Mouse (Mus musculus) liver, embryonic 11.5 days (tissue): Measurements from ENCODE around the gene Foxp4. TPM values are rescaled to one million over a fixed set of nuclear protein-coding genes. Genes with fewer than 3 reads are reported as not detected.

Experiments
- ATAC-seq: fragments of 200-750 bp; cut with Nextera tagmentation; replicated peaks from 2 replicates; pipeline ENCODE4 v1.8.0; 2017; ENCODE audit warnings: moderate number of reproducible peaks, mild to moderate bottlenecking, moderate TSS enrichment, moderate library complexity; ENCODE audit not compliant: low FRiP score
- DNase-seq: peaks from one replicate; pipeline ENCODE4 v3.0.0-alpha.2; 2017; ENCODE audit warnings: low spot score
- H3K27ac ChIP-seq: fragments of 300-500 bp; sonication (generic); 2 replicates; pipeline ENCODE4 v1.5.1; 2014; ENCODE audit warnings: mild to moderate bottlenecking, low read depth, low read length, control low read depth
- H3K27me3 ChIP-seq: fragments of 300-500 bp; sonication (generic); replicated peaks from 2 replicates; pipeline ENCODE4 v1.6.1; 2014; ENCODE audit warnings: low read length, mixed read lengths; ENCODE audit not compliant: control insufficient read depth, insufficient read depth
- H3K36me3 ChIP-seq: fragments of 300-500 bp; sonication (generic); 2 replicates; pipeline ENCODE4 v1.6.1; 2014; ENCODE audit warnings: mild to moderate bottlenecking, low read length, moderate library complexity, mixed read lengths; ENCODE audit not compliant: control insufficient read depth, insufficient read depth
- H3K4me1 ChIP-seq: fragments of 300-500 bp; sonication (generic); replicated peaks from 2 replicates; pipeline ENCODE4 v1.6.1; 2014; ENCODE audit warnings: low read length, mixed read lengths; ENCODE audit not compliant: control insufficient read depth, insufficient read depth
- H3K4me2 ChIP-seq: fragments of 300-500 bp; sonication (generic); 2 replicates; pipeline ENCODE4 v1.6.1; 2014; ENCODE audit warnings: mild to moderate bottlenecking, control low read depth, moderate library complexity
- H3K4me3 ChIP-seq: fragments of 300-500 bp; sonication (generic); 2 replicates; pipeline ENCODE4 v1.5.1; 2014; ENCODE audit warnings: low read depth, low read length, control low read depth
- H3K9ac ChIP-seq: fragments of 300-500 bp; sonication (generic); 2 replicates; pipeline ENCODE4 v1.6.1; 2014; ENCODE audit warnings: low read depth, low read length, control low read depth
- H3K9me3 ChIP-seq: fragments of 300-500 bp; sonication (generic); 2 replicates; pipeline ENCODE4 v1.6.1; 2016; ENCODE audit warnings: low read length, inconsistent platforms, mixed read lengths; ENCODE audit not compliant: control insufficient read depth
- WGBS: fragments of 180-500 bp; shearing (Covaris S2); extraction: QIAGEN DNeasy Blood & Tissue Kit; methylation state at CpG from one replicate; pipeline ENCODE4 v1.1.7; 2014; 5-methylcytosine and 5-hydroxymethylcytosine counted together
- polyA plus RNA-seq: library from polyadenylated mRNA; unstranded; fragments of >200 nt; fragmentation: Nextera tagmentation; extraction: Ambion mirVana; gene quantifications from 2 replicates; pipeline ENCODE4 v1.2.1, GENCODE M21; 2014

Gene Foxp4
- polyA plus RNA-seq, 1 experiment from 2014 or later = 21.6 TPM

DNA sequence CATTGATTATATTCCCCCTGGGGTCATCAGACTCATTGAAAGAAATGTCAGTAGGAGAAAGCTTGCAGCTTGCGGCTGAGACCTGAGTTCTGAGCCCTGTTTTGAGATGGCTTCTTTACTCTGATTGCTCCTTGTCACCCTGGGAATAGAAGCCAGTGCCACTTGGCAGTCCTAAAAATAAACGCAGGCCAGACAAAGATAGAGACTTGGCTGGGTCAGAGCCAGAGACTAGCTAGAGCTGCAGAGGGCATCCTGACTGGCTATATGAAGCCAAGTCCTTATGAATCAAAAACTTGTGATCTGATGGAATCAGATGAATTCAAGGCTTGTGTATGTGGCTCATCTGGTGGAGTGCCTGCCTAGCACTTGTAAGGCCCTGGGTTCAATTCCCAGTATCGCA, 74.4 kb downstream of the Foxp4 start:
- H3K36me3 ChIP-seq = no peaks in the 10 kb centered on the region
- H3K27ac ChIP-seq = no peak overlapping the region
- H3K4me3 ChIP-seq = no peak overlapping the region
- no peak overlapping the region for H3K9ac ChIP-seq
- no peaks in the 10 kb centered on the region for H3K9me3 ChIP-seq
- no peak overlapping the region for H3K4me2 ChIP-seq
- ATAC-seq (no peak), DNase-seq (no peak)
- no peaks in the 10 kb centered on the region for H3K27me3 ChIP-seq
- WGBS = 78% methylated on average over 3 of the region's 3 CpGs
- H3K4me1 ChIP-seq = no peaks in the 10 kb centered on the region

DNA sequence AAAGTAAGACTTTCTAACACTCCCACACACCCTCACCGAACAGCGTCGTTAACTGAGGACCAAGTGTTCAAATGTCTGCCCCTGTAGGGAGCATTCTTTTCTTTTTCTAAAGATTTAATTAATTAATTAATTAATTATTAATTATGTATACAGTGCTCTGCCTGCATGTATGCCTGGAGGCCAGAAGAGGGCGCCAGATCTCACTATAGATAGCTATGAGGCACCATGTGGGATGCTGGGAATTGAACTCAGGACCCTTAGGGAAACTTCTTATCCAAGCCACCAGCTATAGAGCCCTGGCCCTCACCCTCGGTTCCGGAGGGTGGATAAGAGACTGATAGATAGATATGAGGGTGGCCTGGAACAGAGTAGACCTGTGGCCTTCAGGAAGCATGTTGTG, 76.5 kb downstream of the Foxp4 start:
- Histone ChIP-seq H3K36me3 (no peaks in the 10 kb centered on the region), H3K27ac (no peak overlapping the region), H3K27me3 (no peaks in the 10 kb centered on the region), H3K4me3 (no peak overlapping the region), H3K9me3 (0 out of 2 replicates have a peak, but pooled peaks cover 3% of the 10 kb centered on the region), H3K4me2 (no peak overlapping the region), H3K9ac (no peak overlapping the region), H3K4me1 (no peaks in the 10 kb centered on the region)
- no peak for DNase-seq
- ATAC-seq = no peak
- 74% methylated on average over 6 of the region's 6 CpGs for WGBS

GRCm38 (mm10) chr17:47845609-47846008, 78.8 kb downstream of the Foxp4 start:
- Histone ChIP-seq H3K9me3 (0 out of 2 replicates have a peak, but pooled peaks cover 3% of the 10 kb centered on the region), H3K4me1 (peaks cover 4% of the 10 kb centered on the region; the same call in 1 of the 2 replicates), H3K27me3 (no peaks in the 10 kb centered on the region), H3K27ac (no peak overlapping the region), H3K4me2 (no peak overlapping the region), H3K4me3 (no peak overlapping the region), H3K36me3 (no peaks in the 10 kb centered on the region), H3K9ac (no peak overlapping the region)
- DNase-seq (no peak), ATAC-seq (no peak)
- 81% methylated on average over 11 of the region's 11 CpGs for WGBS

- H3K9ac ChIP-seq = no peak overlapping the region
- no peak for ATAC-seq
- no peak overlapping the region for H3K4me3 ChIP-seq
- no peaks in the 10 kb centered on the region for H3K36me3 ChIP-seq
- 84% methylated on average over 3 of the region's 3 CpGs for WGBS
- H3K27me3 ChIP-seq = no peaks in the 10 kb centered on the region
- no peak overlapping the region for H3K27ac ChIP-seq
- no peak overlapping the region for H3K4me2 ChIP-seq
- H3K9me3 ChIP-seq = 0 out of 2 replicates have a peak, but pooled peaks cover 3% of the 10 kb centered on the region
- no peak for DNase-seq
- H3K4me1 ChIP-seq = peaks cover 4% of the 10 kb centered on the region; the same call in 1 of the 2 replicates
These were observed 81.0 kb downstream of the Foxp4 start for GRCm38 (mm10) chr17:47843465-47843864.

DNA sequence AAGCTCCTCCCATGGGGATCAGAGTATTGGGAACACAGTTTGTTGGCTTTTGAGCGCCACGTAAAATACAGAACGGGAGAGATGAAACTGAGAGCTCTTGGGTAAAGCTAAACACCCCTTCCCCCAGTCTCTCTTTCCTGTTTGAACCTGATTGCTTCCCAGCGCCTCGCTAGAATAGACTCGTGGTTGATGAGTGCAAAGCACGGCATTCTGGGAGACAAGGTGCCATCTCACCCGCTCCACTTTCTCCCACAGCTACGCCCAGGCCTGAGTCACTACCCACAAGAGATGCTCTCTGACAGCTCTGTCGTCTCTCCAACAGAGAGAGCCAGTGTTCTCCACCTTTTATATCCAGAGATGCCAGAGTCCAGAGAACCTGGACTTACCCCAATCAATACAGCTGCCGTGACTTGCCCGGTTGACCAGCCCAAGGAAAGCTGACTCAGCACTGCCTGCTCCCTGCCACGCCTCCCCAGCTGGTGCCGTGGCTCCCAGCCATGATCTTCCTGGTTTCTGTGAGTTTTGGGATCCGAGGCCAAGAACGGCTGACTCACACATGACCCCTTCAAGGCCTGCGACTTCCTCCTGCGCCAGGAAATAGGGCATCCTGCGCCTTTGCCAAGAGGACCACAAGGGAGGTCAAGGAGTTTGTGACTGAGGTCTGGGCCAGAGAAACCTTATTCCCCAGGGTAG, 82.4 kb downstream of the Foxp4 start:
- Histone ChIP-seq H3K36me3 (no peaks in the 10 kb centered on the region), H3K9me3 (0 out of 2 replicates have a peak, but pooled peaks cover 3% of the 10 kb centered on the region), H3K27me3 (no peaks in the 10 kb centered on the region), H3K4me3 (no peak overlapping the region), H3K27ac (no peak overlapping the region), H3K4me2 (no peak overlapping the region), H3K9ac (no peak overlapping the region), H3K4me1 (peaks cover 4% of the 10 kb centered on the region; the same call in 1 of the 2 replicates)
- DNase-seq (no peak), ATAC-seq (no peak)
- WGBS = 50% methylated on average over 19 of the region's 19 CpGs

DNA sequence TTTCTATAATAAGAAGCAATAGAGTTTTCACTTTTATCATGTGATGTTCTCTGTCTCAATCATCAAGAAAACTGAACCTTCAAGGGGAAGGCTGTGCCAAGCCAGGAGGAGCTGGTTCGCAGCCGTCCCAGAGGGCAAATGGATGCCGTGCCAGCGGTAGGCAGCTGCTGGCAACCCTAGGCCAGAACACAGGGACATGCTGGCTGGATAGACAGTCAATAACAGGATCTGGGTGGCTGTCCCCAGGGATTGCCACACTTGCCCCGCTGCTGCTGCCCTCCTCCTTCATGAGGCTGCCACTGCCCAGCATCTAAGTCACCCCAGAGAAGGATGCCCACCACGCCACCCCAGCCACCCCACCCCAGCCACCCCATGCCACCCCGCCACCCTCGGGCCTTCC, 82.9 kb downstream of the Foxp4 start:
- H3K36me3 ChIP-seq = no peaks in the 10 kb centered on the region
- H3K4me3 ChIP-seq = no peak overlapping the region
- no peak for DNase-seq
- no peak for ATAC-seq
- H3K27me3 ChIP-seq = peaks cover under 1% of the 10 kb centered on the region; the same call in 1 of the 2 replicates
- H3K27ac ChIP-seq = no peak overlapping the region
- 0 out of 2 replicates have a peak, but pooled peaks cover 3% of the 10 kb centered on the region for H3K9me3 ChIP-seq
- no peak overlapping the region for H3K4me2 ChIP-seq
- peaks cover 4% of the 10 kb centered on the region; the same call in 1 of the 2 replicates for H3K4me1 ChIP-seq
- WGBS = 86% methylated on average over 8 of the region's 8 CpGs
- H3K9ac ChIP-seq = no peak overlapping the region

- peaks cover 10% of the 10 kb centered on the region for H3K4me1 ChIP-seq
- peaks cover 31% of the 10 kb centered on the region for H3K27me3 ChIP-seq
- no peak for DNase-seq
- H3K27ac ChIP-seq = no peak overlapping the region
- H3K36me3 ChIP-seq = no peaks in the 10 kb centered on the region
- H3K9me3 ChIP-seq = no peaks in the 10 kb centered on the region
- H3K4me3 ChIP-seq = no peak overlapping the region
- ATAC-seq = no peak
- 33% methylated on average over 6 of the region's 6 CpGs for WGBS
- H3K9ac ChIP-seq = no peak overlapping the region
- H3K4me2 ChIP-seq = no peak overlapping the region
These were observed 86.6 kb downstream of the Foxp4 start for GRCm38 (mm10) chr17:47837808-47838207.

GRCm38 (mm10) chr17:47834482-47834767, 90.0 kb downstream of the Foxp4 start, which contains the start of gene Mdfi:
Mdfi (minus strand) TSS chr17:47834691.
- WGBS = 5% methylated on average over 18 of the region's 18 CpGs
- Histone ChIP-seq H3K9ac (peak within 1 kb of the TSS; percentile 64), H3K4me3 (peak within 1 kb of the TSS; percentile 63), H3K4me1 (peaks cover 16% of the 10 kb centered on the region), H3K36me3 (no peaks in the 10 kb centered on the region), H3K27me3 (peaks cover 35% of the 10 kb centered on the region), H3K9me3 (no peaks in the 10 kb centered on the region), H3K27ac (peak within 1 kb of the TSS; percentile 49), H3K4me2 (peak within 1 kb of the TSS; percentile 70)
- DNase-seq = no peak
- ATAC-seq = no peak
